In genomic region chr4:48584421-48585240, GRCm38 (mm10) we compare ENCODE assay signal across 8 mouse cellular contexts. TPM values are rescaled to one million over a fixed set of nuclear protein-coding genes. Genes with fewer than 3 reads are reported as not detected.
DNase-seq lines count a peak whose midpoint lies in the region; TF ChIP-seq lines count a peak whose summit lies in the region.

Gene Tmeff1, plus strand, starts transcription at chr4:48585174.

- H3K36me3 ChIP-seq in small intestine, adult 2 months (ENCODE audit: control insufficient read depth, insufficient read depth, low read length): no peaks in the 10 kb centered on the region

- no peaks in the 10 kb centered on the region for H3K27me3 ChIP-seq in small intestine, adult 2 months (ENCODE audit: control insufficient read depth, insufficient read depth, low read length)

- peak; percentile 32 for DNase-seq in right cerebral cortex, adult 18-20 months
- no peak for DNase-seq in right cerebral cortex, postnatal 36 days (ENCODE audit: low spot score in 2 of 2)
- DNase-seq in embryo, embryonic 11.5 days (ENCODE audit: low read depth, low spot score): peak; percentile 75
- peak; percentile 49 to 56 for DNase-seq in heart, postnatal 14 days
- DNase-seq in layer of hippocampus, postnatal 25 days (ENCODE audit: extremely low spot score in 1 of 2, low spot score in 1 of 2): peak; percentile 39 to 41
- peak; percentile 53 for DNase-seq in lung, postnatal 14 days
- DNase-seq in gastrocnemius, postnatal 14 days: no peak

- H3K4me1 ChIP-seq in small intestine, adult 2 months (ENCODE audit: control insufficient read depth, insufficient read depth, insufficient read length, low read length): peaks cover 2% of the 10 kb centered on the region; the same call in 1 of the 2 replicates

- no peak for TF ChIP-seq CTCF in small intestine, adult 2 months (IDR thresholded peaks at IDR 0.05; ENCODE audit: extremely low read depth, insufficient read length, insufficient replicate concordance, low read depth, low read length)

- peak within 1 kb of the TSS; percentile 74 for H3K4me3 ChIP-seq in small intestine, adult 2 months (ENCODE audit: low read depth, low read length)

- WGBS in small intestine, adult 2 months: 3% methylated on average over 64 of the region's 64 CpGs

- no peak for TF ChIP-seq POLR2A in small intestine, adult 2 months (IDR thresholded peaks at IDR 0.05; ENCODE audit: low read depth, low read length)

- intact Hi-C loops in heart, postnatal 14 days (cut with DNase I): loop anchor here (5.0 kb wide), 3 partner anchors 42 to 98 kb away; no protein-coding TSS in a partner anchor
- intact Hi-C loops in gastrocnemius, postnatal 14 days (cut with DNase I; ENCODE audit: low total_unique reads): no loop called here

- H3K27ac ChIP-seq in small intestine, adult 2 months (ENCODE audit: insufficient read depth, low read depth, low read length): no peak within 1 kb of the TSS

RNA-seq across cellular contexts. Expression of gene Tmeff1, which starts in this region (rescaled TPM):
- total RNA-seq in heart, postnatal 14 days (2021): 10 to 100 TPM; 12.5 to 13.1 TPM
- 100 to 1,000 TPM; 130 to 137 TPM for total RNA-seq in layer of hippocampus, postnatal 25 days (2021)
- 1.8 and 1.9 TPM in 2 replicates for polyA plus RNA-seq in small intestine, adult 2 months (2012; rRNA removed)
- total RNA-seq in gastrocnemius, postnatal 14 days (2021): 1 to 10 TPM; 1.0 to 1.1 TPM

Comparison
In these comparisons a context has a peak if more than half of its experiments do, and no peak if none do; other contexts are left out.
1. RNA of gene Tmeff1 (total RNA-seq): 130 to 137 TPM in layer of hippocampus, postnatal 25 days; 12.5 to 13.1 TPM in heart, postnatal 14 days and 1.0 to 1.1 TPM in gastrocnemius, postnatal 14 days; every median in the first group is over 4 times any median in the second.
2. DNase-seq: peak in right cerebral cortex, adult 18-20 months (single experiment), embryo, embryonic 11.5 days (single experiment), heart, postnatal 14 days (2 of 2), layer of hippocampus, postnatal 25 days (2 of 2) and lung, postnatal 14 days (single experiment); none in right cerebral cortex, postnatal 36 days (0 of 2) and gastrocnemius, postnatal 14 days (single experiment).